Mouse (Mus musculus) midbrain, embryonic 12.5 days (tissue): Measurements from ENCODE around the gene Gjb4. TPM values are rescaled to one million over a fixed set of nuclear protein-coding genes. Genes with fewer than 3 reads are reported as not detected.

ENCODE experiments used
- ATAC-seq: fragments of 200-750 bp; cut with Nextera tagmentation; 2 replicates; pipeline ENCODE4 v1.8.0; 2017; ENCODE audit warnings: low read depth, moderate TSS enrichment, moderate library complexity; ENCODE audit not compliant: low FRiP score
- H3K27ac ChIP-seq: fragments of 300-500 bp; sonication (generic); replicated peaks from 2 replicates; pipeline ENCODE4 v1.5.1; 2016; ENCODE audit warnings: mild to moderate bottlenecking
- H3K27me3 ChIP-seq: fragments of 300-500 bp; sonication (generic); 2 replicates; pipeline ENCODE4 v1.6.1; 2016; ENCODE audit warnings: mild to moderate bottlenecking
- H3K36me3 ChIP-seq: fragments of 300-500 bp; sonication (generic); 2 replicates; pipeline ENCODE4 v1.6.1; 2016
- H3K4me1 ChIP-seq: fragments of 300-500 bp; sonication (generic); 2 replicates; pipeline ENCODE4 v1.6.1; 2016
- H3K4me2 ChIP-seq: fragments of 300-500 bp; sonication (generic); replicated peaks from 2 replicates; pipeline ENCODE4 v1.6.1; 2016; ENCODE audit warnings: mild to moderate bottlenecking, moderate library complexity
- H3K4me3 ChIP-seq: fragments of 300-500 bp; sonication (generic); 2 replicates; pipeline ENCODE4 v1.5.1; 2016; ENCODE audit warnings: mild to moderate bottlenecking
- H3K9ac ChIP-seq: fragments of 300-500 bp; sonication (generic); replicated peaks from 2 replicates; pipeline ENCODE4 v1.6.1; 2016; ENCODE audit warnings: mild to moderate bottlenecking, moderate library complexity
- H3K9me3 ChIP-seq: fragments of 300-500 bp; sonication (generic); 2 replicates; pipeline ENCODE4 v1.6.1; 2016; ENCODE audit warnings: mild to moderate bottlenecking
- WGBS: fragments of 180-500 bp; shearing (Covaris S2); methylation state at CpG from one replicate; pipeline ENCODE4 v1.1.7; 2016; 5-methylcytosine and 5-hydroxymethylcytosine counted together
- polyA plus RNA-seq: library from polyadenylated mRNA; unstranded; fragments of >200 nt; fragmentation: Nextera tagmentation; extraction: Ambion mirVana; gene quantifications from 2 replicates; pipeline ENCODE4 v1.2.1, GENCODE M21; 2016

Gene Gjb4
- polyA plus RNA-seq, 1 experiment from 2014 or later = not detected

DNA sequence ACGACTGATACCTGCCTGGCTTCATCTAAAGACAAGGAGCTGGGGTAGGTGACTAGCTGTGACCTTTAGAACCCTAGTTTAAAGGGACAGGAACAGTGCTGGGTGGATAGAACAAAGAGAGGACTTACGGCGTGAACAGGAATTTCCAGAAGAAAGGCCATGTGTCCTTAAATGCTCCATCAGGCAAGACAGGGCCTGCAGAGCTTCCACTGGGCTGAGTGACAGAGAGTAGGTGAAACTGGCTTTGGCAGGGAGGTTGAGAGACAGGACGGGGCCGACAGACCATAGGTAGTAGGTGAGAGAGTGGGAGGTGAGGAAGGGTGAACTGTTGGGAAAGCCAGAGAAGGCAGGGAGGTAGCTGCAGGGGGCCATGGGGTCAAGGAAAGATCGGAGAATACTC, 12.5 kb downstream of the Gjb4 start:
- Histone ChIP-seq H3K27ac (no peak overlapping the region), H3K4me1 (no peaks in the 10 kb centered on the region), H3K9ac (no peak overlapping the region), H3K9me3 (no peaks in the 10 kb centered on the region), H3K36me3 (no peaks in the 10 kb centered on the region), H3K4me3 (no peak overlapping the region), H3K4me2 (no peak overlapping the region), H3K27me3 (no peaks in the 10 kb centered on the region)
- no peak for ATAC-seq
- 68% methylated on average over 6 of the region's 6 CpGs for WGBS

DNA sequence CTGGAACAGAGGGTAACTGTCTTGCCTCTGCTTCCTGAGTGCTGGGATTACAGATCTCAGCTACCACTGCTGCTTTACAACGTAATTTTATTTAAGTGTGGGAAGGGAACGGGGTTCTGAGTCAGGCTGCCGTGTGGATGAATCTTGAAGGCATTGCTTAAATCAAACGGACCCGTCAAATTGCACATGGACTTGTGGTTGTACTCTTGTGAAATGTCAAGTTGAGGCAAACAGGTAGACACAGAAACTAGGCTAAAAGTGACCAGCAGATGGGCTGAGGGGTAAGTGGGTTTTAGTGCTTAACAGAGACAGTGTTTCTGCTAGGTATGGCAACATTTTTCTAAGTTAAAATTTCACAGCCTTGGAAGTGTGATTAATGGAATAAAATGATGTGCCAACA, 16.2 kb downstream of the Gjb4 start:
- Histone ChIP-seq H3K27ac (no peak overlapping the region), H3K4me3 (no peak overlapping the region), H3K4me1 (no peaks in the 10 kb centered on the region), H3K9ac (no peak overlapping the region), H3K27me3 (peaks cover 3% of the 10 kb centered on the region), H3K9me3 (no peaks in the 10 kb centered on the region), H3K4me2 (no peak overlapping the region), H3K36me3 (no peaks in the 10 kb centered on the region)
- no peak for ATAC-seq
- 91% methylated on average over 5 of the region's 5 CpGs for WGBS

DNA sequence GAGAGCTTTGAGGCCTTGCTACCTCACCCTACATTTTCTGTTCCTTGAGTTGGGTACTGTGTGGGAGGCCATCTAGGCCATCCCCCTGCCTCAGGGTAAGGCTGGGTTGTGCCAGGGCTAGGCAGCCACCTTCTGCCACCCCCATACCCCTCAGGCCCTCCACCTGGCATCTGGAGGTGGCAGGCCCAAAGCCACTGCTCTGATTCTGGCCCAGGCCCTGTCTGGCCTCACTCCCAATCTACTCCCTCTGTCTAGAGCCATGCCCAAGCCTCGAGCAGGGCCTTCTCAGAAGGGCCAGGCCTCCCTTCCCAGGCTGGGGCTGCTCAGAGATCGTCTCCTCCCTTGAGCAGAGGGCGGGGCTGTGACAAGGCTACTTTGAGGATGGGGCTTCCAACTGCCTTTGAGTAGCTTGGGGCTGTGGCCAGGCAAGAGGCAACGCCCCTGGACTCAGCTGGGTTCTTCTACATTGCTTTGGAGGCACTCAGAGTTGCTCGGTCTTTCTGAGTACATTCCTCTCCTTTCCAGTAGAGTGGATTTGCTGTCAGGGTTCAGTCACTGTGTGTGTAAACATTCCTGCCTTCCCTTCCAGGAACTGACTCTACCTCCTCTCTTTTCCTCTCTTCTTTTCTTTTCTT, 18.9 kb downstream of the Gjb4 start:
- Histone ChIP-seq H3K27ac (no peak overlapping the region), H3K9me3 (no peaks in the 10 kb centered on the region), H3K27me3 (peaks cover 29% of the 10 kb centered on the region), H3K4me1 (peaks cover 15% of the 10 kb centered on the region), H3K4me2 (no peak overlapping the region), H3K36me3 (no peaks in the 10 kb centered on the region), H3K9ac (no peak overlapping the region), H3K4me3 (no peak overlapping the region)
- 47% methylated on average over 5 of the region's 5 CpGs for WGBS
- ATAC-seq = no peak

DNA sequence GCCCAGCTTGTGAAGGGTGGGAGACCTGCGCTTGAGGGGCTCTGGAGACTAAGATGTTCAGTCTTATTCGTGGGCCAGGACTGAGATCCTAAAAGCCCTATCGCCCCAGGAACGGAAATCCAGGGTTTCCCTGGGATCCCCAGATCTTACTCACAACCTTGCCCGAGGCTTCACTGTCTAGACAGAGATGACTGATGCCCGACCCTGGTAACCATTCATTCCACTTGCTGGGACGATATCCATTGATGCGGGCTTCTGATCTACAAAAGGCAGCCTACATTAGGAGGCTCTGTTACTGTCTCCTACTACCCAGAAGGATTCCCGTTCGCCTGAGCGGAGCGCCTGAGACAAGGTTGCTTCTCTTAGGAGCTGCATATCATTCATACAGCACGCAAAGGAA, 22.7 kb downstream of the Gjb4 start:
- Histone ChIP-seq H3K27ac (no peak overlapping the region), H3K4me3 (no peak overlapping the region), H3K4me1 (peaks cover 24% of the 10 kb centered on the region), H3K36me3 (no peaks in the 10 kb centered on the region), H3K9me3 (no peaks in the 10 kb centered on the region), H3K27me3 (peaks cover 63% of the 10 kb centered on the region), H3K9ac (no peak overlapping the region), H3K4me2 (no peak overlapping the region)
- no peak for ATAC-seq
- 24% methylated on average over 13 of the region's 13 CpGs for WGBS

DNA sequence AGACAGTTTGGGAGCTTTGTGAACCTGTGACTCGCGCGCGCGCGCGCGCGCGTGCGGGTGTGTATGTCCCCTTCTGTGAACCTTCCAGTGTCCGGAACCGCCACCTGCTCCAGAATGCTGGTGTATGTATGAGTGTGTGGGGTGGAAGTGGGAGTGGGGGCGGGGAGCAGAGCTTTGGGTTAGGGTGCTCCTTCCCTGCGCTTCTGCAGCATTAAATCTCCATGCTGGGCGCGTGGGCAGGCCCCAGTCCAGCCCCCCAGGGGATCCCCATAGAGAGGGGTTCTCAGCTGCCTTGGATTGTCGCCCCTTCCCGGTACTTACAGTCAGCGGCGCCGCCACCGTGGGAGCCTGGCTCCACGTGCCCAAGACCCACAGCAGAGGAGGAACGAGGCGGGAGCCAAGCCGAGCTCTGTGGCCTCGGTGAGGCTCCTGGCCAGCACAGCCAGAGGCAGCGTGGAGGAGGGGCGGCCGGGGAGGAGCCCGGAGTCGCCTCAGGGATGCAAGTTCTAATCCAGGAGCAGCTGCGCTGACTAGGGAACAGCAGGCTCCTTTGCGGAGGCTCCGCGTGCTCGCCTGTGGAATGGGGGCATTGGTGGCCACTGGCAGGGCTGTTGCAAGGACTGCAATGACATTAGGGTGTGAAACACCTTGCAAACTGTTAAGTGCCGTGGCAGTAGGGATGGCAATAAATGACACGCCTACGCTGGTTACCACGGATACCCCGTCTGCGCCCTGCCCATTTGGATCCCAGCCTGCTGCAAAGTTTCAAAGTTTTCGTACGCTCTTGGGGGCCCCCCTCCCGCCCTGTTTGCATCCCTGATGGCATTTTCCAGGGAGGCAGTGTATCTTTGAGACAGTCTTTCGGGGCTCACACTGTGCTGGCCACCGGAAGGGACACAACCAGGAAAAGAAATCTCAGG, 23.4 kb downstream of the Gjb4 start, which contains the start of gene Gjb3:
Gene Gjb3, minus strand, starts transcription at position 664 of the 920 bp plus-strand sequence.
- H3K27ac ChIP-seq = no peak within 1 kb of the TSS
- peaks cover 24% of the 10 kb centered on the region for H3K4me1 ChIP-seq
- peaks cover 71% of the 10 kb centered on the region for H3K27me3 ChIP-seq
- no peaks in the 10 kb centered on the region for H3K36me3 ChIP-seq
- peak within 1 kb of the TSS; percentile 37 for H3K4me2 ChIP-seq
- H3K9ac ChIP-seq = peak within 1 kb of the TSS; percentile 5; the same call in 1 of the 2 replicates
- no peaks in the 10 kb centered on the region for H3K9me3 ChIP-seq
- ATAC-seq = 0 out of 2 replicates have a peak, but pooled peaks have one; percentile 47
- 3% methylated on average over 49 of the region's 49 CpGs for WGBS
- peak within 1 kb of the TSS; percentile 16 for H3K4me3 ChIP-seq

DNA sequence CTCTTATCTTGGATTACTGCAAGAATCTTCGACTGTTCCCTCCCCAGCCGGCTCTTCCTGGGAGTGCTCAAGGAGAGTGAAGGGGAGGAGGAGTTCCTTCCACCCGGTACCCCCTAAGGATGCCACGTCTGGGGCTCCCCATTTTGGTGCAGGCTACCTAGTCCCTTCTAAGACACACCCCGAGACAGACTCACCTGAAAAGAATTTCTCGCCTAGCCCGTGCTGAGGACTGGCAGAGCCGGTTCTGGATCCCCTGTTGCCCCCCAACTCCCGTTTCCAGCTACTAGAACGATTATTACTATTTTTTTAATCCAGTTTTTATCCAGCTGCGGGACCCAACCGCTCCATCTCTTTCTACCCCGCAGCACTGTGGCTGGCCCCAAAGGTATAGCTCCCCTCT, 24.1 kb downstream of the Gjb4 start:
- no peak overlapping the region for H3K9ac ChIP-seq
- 2% methylated on average over 13 of the region's 13 CpGs for WGBS
- no peak for ATAC-seq
- peak overlapping the region; percentile 16 for H3K4me3 ChIP-seq
- H3K27ac ChIP-seq = no peak overlapping the region
- peaks cover 24% of the 10 kb centered on the region for H3K4me1 ChIP-seq
- H3K27me3 ChIP-seq = peaks cover 76% of the 10 kb centered on the region
- no peaks in the 10 kb centered on the region for H3K9me3 ChIP-seq
- H3K4me2 ChIP-seq = peak overlapping the region; percentile 37
- no peaks in the 10 kb centered on the region for H3K36me3 ChIP-seq

DNA sequence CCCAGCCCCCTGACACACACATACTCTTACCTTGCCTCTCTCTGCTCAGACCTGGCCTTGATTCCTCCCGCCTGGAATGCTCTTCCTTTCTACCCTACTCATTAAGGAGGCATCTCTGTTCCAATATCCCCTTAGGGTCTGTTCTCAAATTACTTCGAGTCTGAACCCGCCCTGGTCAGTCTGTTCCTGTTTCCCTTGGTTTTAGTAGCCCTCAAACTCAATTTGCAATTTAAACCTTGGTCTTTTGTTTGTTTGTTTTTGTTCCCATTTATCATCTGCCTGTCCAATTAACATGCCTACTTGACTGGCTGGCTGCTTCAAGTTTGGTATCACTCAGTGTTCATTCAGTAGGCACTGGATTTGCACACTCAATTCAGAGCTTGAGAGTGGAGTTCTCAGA, 24.8 kb downstream of the Gjb4 start:
- 9% methylated on average over 3 of the region's 3 CpGs for WGBS
- no peak for ATAC-seq
- peaks cover 78% of the 10 kb centered on the region for H3K27me3 ChIP-seq

DNA sequence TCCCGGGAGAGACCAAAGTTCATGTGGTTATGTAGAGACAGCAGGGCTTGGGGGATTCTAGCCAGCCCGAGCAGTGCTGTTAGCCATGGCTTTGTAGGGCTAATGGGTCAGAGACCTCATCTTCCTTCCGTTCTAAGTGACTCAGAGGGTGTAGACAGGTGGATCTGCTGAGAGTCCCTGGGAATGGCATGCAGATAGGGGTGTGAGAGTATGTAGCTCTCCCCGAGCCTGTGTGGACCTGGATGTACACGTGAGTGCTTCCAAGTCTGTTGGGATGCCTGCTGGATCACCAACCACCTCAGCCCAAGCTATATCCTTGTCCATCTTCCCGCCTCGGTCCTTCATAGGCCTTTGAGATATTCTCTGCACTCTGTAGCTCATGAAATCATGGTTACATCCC, 25.5 kb downstream of the Gjb4 start:
- Histone ChIP-seq H3K27me3 (peaks cover 82% of the 10 kb centered on the region), H3K27ac (no peak overlapping the region)
- 72% methylated on average over 7 of the region's 7 CpGs for WGBS

More for the DNA sequence above, 24.8 kb downstream of the Gjb4 start:
- H3K27ac ChIP-seq = no peak overlapping the region
- no peak overlapping the region for H3K4me3 ChIP-seq
- no peak overlapping the region for H3K4me2 ChIP-seq
- no peaks in the 10 kb centered on the region for H3K36me3 ChIP-seq
- peaks cover 24% of the 10 kb centered on the region for H3K4me1 ChIP-seq
- H3K9ac ChIP-seq = no peak overlapping the region
- H3K9me3 ChIP-seq = no peaks in the 10 kb centered on the region

DNA sequence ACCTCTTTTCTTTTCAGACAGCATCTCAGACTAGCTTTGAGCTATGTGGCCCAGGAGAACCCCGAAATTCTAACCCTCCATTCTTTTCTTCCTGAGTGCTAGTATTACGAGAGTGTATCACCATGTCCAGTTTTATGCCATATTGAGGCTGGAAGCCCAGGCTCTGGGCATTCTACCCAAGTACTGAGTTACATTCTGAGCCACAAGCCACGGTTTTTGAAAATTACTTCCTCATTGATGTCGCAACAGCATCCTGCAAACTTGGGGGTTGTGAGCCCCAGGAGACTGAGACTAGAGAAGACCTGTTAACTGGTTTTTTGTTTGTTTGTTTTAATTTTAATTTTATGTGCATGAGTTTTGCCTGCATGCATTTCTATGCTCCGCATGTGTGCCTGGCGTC, 26.1 kb downstream of the Gjb4 start:
- H3K9me3 ChIP-seq = no peaks in the 10 kb centered on the region
- H3K4me2 ChIP-seq = no peak overlapping the region
- no peak overlapping the region for H3K9ac ChIP-seq
- H3K4me3 ChIP-seq = no peak overlapping the region
- WGBS = 83% methylated on average over 6 of the region's 6 CpGs
- H3K27ac ChIP-seq = no peak overlapping the region
- H3K36me3 ChIP-seq = no peaks in the 10 kb centered on the region
- H3K27me3 ChIP-seq = peaks cover 80% of the 10 kb centered on the region
- ATAC-seq = no peak
- H3K4me1 ChIP-seq = peaks cover 24% of the 10 kb centered on the region

More for the DNA sequence above, 25.5 kb downstream of the Gjb4 start:
- no peak overlapping the region for H3K9ac ChIP-seq
- no peak for ATAC-seq
- no peak overlapping the region for H3K4me2 ChIP-seq
- no peaks in the 10 kb centered on the region for H3K36me3 ChIP-seq
- H3K4me1 ChIP-seq = peaks cover 24% of the 10 kb centered on the region
- no peak overlapping the region for H3K4me3 ChIP-seq
- H3K9me3 ChIP-seq = no peaks in the 10 kb centered on the region

DNA sequence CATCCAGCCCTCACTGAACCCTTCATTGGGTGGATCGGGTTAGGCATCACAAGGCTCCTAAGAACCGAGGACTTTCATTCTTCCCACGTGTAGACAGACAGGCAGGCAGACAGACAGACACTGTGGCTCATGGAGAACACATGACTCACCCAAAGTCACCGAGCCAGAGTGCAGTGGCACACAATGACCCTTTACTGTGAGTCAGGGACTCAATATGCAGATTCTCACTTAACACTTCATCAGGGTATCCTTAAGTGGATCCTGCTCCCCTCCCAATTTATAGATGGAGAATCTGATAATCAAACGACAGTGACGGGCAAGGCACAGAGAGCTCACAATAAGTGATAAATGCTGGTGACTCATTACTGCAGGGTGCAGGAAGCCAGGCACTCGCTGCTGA, 26.6 kb downstream of the Gjb4 start:
- Histone ChIP-seq H3K27ac (no peak overlapping the region), H3K4me2 (no peak overlapping the region), H3K9me3 (no peaks in the 10 kb centered on the region), H3K4me3 (no peak overlapping the region), H3K36me3 (no peaks in the 10 kb centered on the region), H3K9ac (no peak overlapping the region), H3K4me1 (peaks cover 24% of the 10 kb centered on the region), H3K27me3 (peaks cover 75% of the 10 kb centered on the region)
- WGBS = 76% methylated on average over 7 of the region's 7 CpGs
- ATAC-seq = no peak

DNA sequence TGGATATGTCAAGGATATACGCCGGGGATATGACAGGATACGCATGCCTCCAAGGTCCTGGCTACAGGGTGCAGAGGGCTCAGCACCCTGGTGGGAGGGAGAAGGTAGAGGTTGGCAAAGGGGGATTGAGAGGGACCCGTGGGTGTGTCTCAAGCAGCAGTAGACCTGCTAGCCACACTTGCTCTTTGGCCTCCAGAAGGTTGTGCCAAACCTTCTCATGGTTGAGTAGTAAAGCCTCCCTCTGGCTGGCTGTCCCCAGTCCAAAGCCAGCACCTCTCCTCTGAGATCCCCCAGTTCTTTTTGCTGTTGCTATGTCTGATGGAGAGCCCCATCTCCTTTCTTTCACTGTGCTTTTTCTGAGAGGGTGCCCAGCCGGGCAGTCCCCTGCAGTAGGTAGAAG, 28.6 kb downstream of the Gjb4 start:
- no peak for ATAC-seq
- H3K36me3 ChIP-seq = no peaks in the 10 kb centered on the region
- H3K27ac ChIP-seq = no peak overlapping the region
- WGBS = 86% methylated on average over 5 of the region's 5 CpGs
- no peak overlapping the region for H3K4me3 ChIP-seq
- H3K4me2 ChIP-seq = no peak overlapping the region
- no peak overlapping the region for H3K9ac ChIP-seq
- H3K9me3 ChIP-seq = no peaks in the 10 kb centered on the region
- peaks cover 13% of the 10 kb centered on the region for H3K4me1 ChIP-seq
- peaks cover 56% of the 10 kb centered on the region for H3K27me3 ChIP-seq

DNA sequence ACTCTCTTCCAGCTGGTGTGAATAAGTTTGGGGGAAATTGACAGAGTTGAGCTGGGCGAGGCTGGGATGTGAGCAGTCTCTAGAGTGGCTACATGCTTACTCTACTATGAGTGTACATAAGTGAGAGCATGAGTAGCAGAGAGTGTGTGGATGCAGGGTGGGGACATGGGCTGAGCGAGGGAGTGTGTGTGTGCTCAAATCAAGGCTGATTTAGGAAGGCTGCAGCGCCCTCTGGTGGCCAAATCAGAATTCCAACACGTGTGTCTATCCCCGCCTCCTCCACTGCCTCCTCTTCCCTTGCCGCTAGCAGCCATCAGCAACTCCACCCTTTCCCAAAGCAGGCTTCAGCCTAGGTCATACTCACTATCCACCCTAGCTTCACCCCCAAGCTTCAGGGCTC, 29.1 kb downstream of the Gjb4 start:
- Histone ChIP-seq H3K27ac (no peak overlapping the region), H3K9ac (no peak overlapping the region), H3K4me3 (no peak overlapping the region), H3K4me2 (no peak overlapping the region), H3K4me1 (peaks cover 7% of the 10 kb centered on the region), H3K27me3 (peaks cover 50% of the 10 kb centered on the region), H3K36me3 (no peaks in the 10 kb centered on the region), H3K9me3 (no peaks in the 10 kb centered on the region)
- 5% methylated on average over 6 of the region's 6 CpGs for WGBS
- ATAC-seq = peak; percentile 75; the same call in 1 of the 2 replicates
